Mouse (Mus musculus) v-Abl transformed pro-B cells (cell line): ENCODE data around the gene Get4.

Experiments
- in situ Hi-C, 2 experiments: fragments of 400-800 bp; cut with MboI; formaldehyde crosslinking; loops; one replicate each; pipeline ENCODE4 v1.15.1; 2025; ENCODE audit not compliant: unreplicated experiment in 2 of 2

The Get4 gene

DNA sequence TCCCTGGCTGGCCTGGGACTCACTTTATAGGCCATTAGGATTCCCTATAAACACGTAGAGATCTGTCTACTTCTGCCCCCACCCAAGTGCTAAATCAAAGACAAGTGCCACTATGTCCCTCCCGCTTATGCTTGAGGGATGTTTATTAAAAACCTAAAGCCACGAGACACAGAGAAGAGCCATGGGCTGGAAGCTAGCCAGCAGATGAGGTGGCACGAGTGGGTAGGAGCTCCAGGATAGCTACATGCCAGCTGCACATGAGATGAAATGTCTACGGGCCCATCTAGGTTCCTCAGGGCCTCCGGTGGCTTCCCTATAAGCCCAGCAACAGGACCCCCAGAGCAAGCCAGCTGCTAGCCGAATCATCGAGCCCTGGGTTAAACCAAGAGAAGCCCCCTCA is 25.2 kb downstream of the Get4 start:
- in situ Hi-C loops = loop anchor here (10.0 kb wide), 2 partner anchors 202 to 228 kb away; no protein-coding TSS in a partner anchor

DNA sequence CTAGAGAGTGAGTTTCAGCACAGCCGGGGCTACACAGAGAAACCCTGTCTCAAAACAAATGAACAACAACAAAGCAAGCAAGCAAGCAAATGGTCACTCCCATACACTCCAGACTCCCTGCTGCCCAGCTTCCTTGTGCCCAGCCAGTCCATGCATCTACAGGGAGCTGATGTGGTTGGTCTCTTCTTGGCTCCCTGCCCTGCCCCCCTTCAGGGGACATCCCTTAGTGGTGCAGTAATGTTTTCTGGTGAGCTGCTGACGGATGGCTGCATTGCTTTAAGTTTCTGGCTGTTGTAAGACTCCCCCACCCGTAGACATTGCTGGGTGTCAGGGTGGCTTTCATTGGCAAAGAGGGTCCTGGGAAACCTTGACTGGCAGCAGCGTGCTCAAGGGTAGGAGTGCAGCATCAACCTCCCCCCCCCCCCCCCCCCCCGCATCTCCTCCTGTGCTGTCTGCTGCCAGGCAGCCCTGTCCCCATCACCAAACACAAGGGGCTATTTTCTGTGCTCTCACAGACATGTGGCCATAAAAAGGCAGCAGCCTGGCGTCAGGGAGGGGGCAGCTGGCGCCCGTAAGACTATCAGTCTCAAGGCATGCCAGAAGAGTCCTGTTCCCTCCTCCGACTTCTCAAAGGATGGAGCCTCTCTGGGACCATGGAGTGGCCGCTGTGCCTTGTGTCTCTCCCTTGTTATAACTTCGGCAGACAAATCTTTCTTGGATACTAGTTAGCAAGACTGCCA is 29.4 kb downstream of the Get4 start:
- in situ Hi-C loops = loop anchor here (5.0 kb wide), 3 partner anchors 46 to 434 kb away; partner anchors contain the start of gene Adap1 (in 1 of the 2)

DNA sequence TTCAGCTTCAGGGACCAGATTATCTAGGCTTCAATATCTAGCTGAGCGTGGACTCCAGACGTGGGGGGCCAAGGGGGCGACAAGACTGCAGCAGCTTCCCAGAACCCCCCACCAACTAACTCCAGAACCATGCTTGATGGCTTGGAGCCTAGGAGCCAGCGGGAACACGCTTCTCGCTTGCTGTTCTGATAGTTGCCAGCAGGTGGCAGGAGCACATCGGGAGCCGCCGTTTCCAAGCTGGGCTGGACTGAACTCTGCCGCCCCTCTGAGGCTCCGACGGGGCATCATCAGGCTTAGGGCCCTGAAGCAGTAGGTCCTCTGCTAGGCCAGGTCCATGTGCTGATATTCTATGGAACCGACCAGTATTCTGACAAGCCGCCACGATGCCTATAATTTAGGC is 30.1 kb downstream of the Get4 start:
- in situ Hi-C loops = loop anchor here (5.0 kb wide), 3 partner anchors 45 to 435 kb away; partner anchors contain the start of gene Adap1 (in 1 of the 2)

DNA sequence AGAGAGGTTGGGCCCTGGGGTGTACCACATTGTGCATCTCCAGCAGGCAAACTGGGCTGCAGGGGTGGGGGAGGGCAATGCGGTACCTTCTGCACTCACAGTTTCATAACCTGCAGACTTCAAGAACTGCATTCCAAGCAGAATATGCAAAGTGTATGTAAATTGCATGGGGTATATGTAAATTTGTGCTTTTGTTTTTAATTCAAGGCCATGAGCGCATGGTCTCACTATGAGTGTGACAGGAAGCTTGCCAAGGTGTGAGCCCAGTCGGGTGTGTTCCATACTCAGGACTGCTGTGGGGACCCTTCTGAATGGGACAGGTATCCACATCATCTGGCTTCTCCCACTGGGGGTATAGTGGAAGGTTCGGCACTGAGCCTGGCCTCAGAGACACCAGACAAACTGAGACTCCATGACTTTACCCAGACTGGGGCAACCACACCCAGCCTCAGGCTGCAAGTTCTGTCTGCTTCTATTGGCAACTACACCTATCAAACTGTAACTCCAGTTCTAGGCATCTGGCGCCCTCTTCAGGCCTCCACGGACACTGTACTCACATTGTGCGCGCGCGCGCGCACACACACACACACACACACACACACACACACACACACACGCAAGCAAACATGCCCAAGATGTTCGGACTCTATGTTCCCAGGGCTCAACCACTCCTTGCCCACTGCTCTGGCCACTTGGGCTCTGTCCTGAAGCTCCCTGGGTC is 31.5 kb downstream of the Get4 start:
- in situ Hi-C loops = loop anchor here (5.0 kb wide), 3 partner anchors 44 to 436 kb away; partner anchors contain the start of gene Adap1 (in 1 of the 2)

DNA sequence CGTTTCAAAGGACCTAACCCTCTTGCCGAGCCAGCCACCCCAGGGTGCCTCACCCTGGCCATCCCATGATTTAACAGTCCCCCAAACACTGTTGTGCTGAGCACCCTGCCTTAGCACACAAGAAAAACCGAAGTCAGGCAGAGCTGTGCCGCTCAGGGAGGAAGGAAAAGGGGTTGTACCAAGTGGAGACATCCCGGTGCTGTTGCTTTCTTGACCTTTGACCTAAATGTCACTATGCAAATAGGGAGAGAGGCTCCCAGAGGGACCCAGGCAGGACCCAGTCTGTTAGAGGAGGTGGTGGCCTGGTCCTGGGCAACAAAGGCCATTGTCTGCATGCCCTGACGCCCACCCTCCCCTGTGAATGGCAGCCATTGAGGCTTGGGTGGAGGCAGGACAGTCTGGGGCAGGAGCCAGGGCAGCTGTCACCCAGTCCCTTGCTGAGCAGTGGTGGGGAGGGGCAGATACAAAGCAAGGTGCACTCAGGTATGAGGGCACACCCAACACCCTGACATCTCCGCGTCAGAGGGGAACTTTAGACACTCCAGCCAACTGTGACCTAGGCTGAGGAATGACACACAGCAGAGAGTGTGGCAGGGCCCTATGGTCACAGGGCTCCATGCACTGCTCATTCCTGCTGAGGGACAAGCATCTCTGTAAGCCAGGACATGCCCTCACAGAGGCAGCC is 33.4 kb downstream of the Get4 start:
- in situ Hi-C loops = no loop called here

DNA sequence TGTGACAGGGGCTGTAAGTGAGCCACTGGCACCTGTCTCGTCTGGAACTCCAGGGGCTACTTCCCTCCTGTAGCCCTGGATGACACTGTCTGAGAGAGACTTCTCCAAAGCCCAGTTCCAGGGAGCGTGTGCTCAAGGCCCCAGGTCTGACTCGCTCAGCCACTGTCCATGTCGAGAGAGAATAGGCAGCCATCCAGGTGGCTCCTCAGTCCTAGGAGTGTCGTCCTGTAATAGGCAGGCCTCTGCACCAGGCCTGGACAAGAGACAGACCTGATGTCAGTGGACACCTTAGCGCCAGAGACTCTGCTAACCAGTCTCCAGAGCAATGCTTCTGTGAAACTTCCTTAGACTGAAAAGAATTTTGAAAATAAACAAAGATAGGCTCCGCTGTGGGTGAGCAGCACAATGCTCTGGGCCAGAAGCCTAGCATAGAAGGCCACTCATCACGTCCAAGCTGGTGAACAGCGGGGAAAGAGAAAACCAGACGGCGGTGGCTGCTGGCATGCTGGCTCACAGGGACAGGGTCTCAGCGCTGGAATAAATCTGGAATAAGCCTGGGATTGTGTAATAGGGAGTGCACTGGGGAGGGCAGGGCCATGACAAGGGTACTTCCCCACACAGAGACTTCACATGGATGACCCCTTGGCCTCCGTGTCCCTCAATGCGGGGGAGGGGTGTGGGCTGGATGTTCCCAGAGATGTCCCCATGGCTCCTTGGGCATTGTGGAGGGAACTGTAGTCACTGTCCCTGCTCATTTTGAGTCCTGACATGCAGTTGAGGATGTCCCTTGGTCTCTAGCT is 34.2 kb downstream of the Get4 start:
- in situ Hi-C loops = no loop called here

DNA sequence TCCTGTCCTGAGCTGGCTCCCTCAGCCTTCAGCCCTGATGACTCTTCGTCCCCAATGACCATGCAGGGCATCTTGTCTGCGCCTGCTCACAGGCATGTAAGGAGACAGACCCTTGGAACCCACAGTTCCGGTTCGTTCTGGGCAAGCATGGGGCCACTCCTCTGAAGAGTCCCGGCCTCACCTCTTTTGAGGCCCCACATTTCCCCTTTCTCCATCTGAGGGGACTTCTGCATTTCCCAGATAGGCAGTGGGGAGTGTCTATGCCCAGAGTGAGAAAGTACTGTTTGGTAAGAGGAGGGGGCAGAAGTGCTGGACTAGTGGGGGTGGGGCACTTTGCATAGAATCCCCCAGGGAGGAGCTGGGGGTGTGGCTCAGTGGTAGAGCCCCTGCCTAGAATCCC is 35.0 kb downstream of the Get4 start:
- in situ Hi-C loops = no loop called here

DNA sequence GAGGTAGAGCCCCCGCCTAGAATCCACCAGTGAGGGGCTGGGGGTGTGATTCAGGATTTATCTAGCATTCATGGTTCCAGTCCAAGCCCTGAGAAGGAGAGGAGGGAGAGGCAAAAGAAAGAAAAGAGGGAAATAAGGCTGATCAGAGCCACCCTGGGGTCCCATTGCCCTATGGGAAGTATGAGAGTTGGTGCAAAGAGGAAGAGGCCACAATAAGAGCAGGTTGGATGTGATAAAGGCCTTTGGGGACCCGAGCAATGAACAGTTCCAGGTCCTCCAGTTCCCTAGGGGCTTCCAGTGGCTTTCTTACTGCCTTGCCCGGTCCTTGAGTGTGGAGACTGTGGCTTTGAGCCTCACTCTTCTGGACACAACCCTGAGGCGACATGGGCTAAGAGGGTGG is 35.7 kb downstream of the Get4 start:
- in situ Hi-C loops = no loop called here

DNA sequence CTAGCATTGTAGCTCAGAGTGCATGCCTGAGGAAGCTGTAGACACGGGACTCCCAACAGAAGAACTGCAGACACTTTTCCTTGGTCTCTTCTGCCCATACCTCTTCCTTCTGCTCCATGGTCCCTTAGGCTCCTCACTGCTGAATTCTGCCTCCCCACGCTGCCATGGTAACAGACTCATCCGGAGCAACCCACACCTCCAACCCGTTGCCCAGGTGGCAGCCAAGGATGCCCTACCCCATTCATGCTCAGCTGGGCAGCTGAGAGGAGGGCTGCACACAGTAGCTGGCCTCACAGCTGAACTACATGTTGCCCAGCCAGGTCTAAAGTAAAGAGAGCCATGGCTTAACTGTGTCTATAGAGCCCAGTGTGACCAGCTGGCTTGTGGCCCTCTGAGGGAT is 36.5 kb downstream of the Get4 start:
- in situ Hi-C loops = no loop called here

DNA sequence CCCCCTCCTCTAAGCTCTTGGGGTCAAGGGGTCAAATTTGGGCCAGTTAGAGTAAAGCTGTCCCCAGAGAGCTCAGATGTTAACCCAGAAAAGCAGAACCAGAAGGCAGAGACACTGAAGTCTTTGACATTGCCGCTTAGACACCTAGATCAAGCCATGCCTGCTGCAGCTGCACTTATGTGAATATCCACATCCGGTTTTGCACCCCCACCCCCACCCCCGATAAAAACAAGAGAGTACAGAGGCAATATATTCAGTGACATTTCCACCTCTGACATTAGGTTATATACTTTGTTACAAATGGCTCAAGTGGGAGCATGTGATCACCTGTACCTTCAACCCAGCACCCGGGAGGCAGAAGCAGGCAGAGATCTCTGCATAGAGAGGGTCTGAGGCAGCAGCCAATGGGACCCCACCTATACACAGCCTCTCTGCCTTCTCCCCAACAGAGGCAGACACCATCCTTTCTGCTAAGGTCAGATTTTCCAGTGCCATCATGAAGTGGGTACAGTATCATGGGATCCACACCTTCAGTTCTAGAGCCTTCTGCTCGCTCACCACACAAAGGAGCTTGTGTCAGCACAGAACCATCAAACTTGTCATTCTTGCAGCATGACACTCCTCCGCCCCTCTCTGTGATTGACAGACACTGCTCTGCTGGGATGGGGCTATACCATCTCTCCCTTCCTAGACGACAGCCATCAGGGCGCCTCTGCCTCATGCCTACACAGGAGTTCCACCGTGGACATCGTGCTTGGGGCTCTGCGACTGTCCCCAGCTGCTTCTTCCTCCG is 38.5 kb downstream of the Get4 start:
- in situ Hi-C loops = no loop called here

DNA sequence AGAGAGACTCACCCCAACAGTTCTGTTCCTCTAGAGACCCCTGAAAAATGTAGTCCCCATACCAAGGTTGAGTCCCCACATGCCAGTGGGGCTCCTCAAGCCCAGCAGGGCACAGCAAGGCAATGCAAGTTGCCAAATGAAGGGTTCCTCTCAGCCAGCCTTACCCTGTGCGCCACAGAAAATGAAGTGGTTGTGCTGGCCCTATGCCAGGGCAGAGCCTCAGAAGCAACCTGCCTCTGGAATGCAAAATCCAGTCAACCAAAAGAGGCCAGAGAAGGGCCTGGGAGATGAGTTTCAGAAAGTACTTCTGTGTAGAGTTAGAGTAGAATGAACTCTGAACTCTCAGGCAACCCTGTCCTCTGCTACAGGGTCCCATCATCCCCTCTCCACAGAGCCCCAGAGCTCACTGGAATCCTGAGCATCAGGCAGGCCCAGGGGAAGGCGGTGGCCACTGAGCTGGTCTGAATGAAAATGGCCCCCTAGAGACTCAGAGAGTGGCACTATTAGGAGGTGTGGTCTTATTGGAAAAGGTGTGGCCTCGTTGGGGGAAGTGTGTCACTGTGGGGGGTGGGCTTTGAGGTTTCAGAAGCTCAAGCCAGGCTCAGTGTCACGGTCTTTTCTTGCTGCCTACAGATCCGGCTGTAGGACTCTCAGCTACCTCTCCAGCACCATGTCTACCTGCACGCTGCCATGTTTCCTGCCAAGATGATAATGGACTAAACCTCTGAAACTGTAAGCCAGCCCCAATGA is 39.9 kb downstream of the Get4 start:
- in situ Hi-C loops = no loop called here

DNA sequence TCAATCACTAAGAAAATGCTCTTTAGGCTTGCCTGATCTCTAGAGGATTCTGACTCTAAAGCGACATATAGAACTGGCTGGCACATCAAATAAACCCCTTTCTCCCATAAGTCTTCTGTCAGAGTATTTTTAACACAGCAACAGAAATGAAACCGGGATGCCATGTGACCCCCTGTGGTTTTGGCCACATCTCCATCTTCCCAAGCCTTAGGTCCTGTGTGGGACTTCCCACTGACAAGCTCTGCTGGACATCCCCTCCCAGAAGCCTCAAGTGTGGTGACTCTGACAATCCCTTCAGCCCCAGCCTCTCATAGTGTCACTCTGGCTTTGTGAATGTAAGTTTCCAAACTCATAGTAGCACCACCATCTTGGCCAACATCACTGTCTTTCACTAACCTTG is 42.0 kb downstream of the Get4 start:
- in situ Hi-C loops = no loop called here

DNA sequence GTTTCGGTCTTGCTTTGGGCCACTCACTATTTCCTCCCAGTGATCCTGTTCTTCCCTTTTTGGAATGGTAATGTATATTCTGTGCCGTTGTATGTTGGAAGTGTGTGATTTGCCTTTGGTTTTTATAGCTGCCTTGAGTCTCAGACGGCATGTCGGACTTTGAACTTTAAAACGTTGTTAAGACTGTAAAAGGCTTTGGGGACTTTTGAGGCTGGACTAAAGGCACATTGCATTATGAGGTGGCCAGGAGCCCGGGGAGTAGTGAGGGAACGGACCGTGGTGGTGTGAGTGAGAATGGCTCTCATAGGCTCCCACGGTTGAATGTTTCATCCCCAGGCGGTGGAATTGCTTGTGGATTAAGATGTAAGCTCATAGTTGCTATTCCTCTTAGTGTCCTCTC is 45.0 kb downstream of the Get4 start:
- in situ Hi-C loops = no loop called here

DNA sequence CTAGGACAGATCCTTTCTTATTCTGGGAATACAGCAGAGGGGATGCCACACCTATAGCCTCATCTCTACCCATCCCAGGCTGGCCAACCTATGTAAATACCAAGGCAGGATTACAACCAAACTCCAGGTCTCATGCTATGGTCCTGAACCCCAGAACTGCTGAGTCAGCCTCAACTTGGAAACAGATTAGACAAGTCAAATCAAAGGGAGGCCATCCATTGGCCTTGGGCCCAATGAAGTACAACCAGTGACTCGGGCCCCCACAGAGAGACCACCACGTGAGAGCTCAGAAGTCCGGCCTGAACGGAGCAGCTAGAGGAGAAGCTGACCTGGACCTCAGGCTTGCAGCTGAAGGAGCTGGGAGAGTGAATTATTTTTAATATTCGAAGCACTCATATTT is 45.6 kb downstream of the Get4 start:
- in situ Hi-C loops = no loop called here

DNA sequence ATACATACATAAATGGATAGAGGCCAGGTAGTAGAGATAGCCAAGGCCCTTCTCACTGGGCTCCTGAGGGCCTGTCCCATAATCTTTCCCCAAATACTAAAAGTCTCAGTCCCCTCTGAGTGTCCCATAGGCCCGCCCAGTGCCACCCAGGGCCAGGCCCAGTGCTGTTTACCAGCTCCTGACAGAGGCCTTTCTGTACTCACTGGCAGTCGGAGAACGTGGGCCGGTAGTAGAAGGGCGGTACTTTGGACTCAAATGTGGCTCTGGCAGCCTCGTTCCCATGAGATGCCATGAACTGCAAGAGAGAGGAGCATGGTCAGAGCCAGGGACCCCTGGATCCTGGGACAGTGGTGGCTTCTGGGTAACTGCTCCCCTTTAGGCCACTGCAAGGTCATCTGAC is 50.0 kb downstream of the Get4 start:
- in situ Hi-C loops = no loop called here

DNA sequence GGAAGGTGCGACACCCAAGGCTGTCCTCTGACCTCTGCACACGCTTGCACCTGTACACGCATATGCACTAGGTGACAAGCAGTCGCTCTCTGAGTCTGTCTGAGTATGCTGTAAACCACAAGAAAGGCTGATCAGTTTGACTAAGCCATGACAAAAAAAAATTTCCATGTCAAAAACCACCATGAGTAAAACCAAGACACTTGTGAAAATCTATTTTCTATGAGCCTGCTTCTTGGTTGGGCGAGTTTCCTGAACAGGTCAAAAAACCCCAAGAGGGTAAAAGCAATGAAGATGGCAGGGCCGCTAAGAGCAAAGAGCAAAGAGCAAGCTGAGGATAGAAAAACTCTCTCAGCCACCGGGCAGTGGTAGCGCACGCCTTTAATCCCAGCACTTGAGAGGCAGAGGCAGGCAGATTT is 51.5 kb downstream of the Get4 start:
- in situ Hi-C loops = no loop called here

DNA sequence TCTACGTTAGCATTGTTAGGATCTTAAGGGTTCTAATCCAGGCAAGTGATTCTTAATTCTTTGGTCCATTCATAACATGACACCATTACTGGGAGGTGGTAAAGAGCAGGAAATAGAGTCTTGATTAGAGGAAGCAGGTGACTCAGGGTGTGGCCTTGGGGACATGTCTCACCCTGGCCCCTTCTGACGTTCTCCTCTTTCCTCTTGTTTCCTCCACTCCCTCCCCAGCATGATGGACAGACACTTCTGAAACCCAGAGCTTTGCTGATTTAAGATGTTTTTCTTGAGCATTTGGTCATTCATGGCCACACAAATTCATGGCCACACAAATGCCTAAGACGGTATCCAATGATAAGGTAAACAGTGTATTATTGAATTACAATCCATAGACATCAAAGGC is 57.8 kb downstream of the Get4 start:
- in situ Hi-C loops = no loop called here

DNA sequence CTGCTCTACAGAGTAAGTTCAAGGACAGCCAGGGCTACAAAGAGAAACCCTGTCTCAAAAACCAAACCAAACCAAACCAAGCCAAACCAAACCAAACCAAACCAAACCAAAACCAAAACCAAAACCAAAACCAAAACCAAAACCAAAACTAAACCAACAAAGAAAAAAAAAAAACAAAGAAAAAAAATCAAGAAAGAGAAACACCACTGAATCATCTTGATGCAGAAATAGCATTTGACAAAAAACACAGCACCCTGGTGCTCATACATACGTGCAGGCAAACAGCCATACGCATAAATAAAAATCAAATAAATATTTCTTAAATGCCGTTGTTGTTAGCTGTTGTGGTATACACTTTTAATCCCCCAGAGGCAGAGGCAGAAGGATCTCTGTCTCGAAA is 58.4 kb downstream of the Get4 start:
- in situ Hi-C loops = no loop called here

DNA sequence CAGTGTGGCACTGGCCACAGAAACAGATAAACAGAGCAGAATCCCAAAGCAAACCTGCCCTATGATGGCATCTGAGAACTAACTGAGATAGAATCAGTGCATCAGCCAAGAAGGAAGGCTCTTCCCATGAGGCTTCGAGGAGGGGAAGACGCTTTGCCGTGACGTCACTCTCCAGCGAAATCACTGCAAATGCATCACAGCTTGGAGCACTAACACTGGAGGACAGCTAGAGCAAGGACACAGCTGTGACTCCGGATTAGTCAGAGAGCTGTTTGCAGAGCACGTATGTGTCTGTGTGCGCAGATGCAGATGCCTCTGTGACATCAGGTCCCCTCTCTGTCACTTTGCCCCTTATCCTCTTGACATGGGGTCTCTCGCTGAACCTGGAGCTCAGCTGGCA is 59.7 kb downstream of the Get4 start:
- in situ Hi-C loops = no loop called here
